Mouse (Mus musculus): ENCODE results near the gene Vstm5. TPM values are rescaled to one million over a fixed set of nuclear protein-coding genes. Genes with fewer than 3 reads are reported as not detected.
"Not testable (repeated sequence)": the region's sequence is repeated elsewhere in the genome, so short reads cannot be mapped to it uniquely, and the experiment has no call there.

Vstm5 gene
- polyA plus RNA-seq (2015; fragmentation: Nextera tagmentation; extraction: Ambion mirVana) = 37.6 and 41.1 TPM in 2 replicates

DNA sequence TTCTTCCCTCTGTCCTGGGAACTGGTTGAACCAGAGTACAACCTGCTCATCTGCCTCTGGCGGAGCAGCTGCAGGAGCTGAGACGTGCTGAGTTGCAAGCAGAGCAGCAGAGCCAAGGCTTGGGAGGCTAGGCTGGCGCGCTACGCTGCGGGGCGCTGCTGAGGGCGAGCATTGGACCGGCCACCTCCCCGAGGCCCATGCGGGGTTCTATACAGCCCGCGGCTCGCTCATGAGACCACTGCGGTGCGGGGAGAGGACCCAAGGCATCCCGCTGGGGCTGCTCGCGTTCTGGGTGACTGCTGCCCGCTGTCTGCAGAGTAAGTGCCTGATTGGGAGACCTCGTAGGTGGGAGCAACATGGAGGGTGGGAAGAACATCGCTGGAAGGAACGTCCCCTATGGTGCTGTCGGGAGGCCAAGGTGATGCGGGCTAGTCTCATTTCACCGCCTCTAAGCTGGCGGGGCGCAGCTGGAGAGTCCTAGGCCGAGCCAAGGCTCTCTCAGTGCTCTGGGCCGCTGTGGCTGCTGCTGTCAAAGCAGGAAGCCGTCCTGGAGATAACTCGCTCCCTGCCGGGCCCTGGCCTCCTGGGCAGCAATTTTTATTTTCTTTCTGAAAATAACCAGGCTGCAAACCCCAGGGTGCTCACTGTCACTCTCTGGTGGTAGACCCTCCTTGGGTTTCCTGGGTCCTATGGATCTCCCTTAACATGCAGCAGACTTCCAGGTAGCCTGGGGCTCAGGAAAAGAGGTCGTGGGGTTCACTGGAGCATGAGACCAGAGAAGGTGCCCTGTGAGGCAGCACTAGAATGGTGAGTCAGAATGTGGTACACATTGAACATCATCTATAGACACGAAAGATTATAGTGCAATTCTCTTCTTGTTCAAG is at the start of gene Vstm5:
Vstm5 (plus strand) TSS at position 4 of the 884 bp plus-strand sequence.
- H3K4me2 ChIP-seq = peak within 1 kb of the TSS; percentile 83
- peak within 1 kb of the TSS; percentile 58 for H3K4me3 ChIP-seq (replicated peaks)
- ATAC-seq (ENCODE audit: low FRiP score) = peak; percentile 94
- peak within 1 kb of the TSS; percentile 80 for H3K27ac ChIP-seq (replicated peaks)
- H3K27me3 ChIP-seq (replicated peaks) = no peaks in the 10 kb centered on the region
- WGBS = 4% methylated on average over 35 of the region's 35 CpGs
- peaks cover 22% of the 10 kb centered on the region for H3K4me1 ChIP-seq
- peak within 1 kb of the TSS; percentile 74 for H3K9ac ChIP-seq (replicated peaks)
- H3K36me3 ChIP-seq = no peaks in the 10 kb centered on the region
- H3K9me3 ChIP-seq (replicated peaks) = no peaks in the 10 kb centered on the region

DNA sequence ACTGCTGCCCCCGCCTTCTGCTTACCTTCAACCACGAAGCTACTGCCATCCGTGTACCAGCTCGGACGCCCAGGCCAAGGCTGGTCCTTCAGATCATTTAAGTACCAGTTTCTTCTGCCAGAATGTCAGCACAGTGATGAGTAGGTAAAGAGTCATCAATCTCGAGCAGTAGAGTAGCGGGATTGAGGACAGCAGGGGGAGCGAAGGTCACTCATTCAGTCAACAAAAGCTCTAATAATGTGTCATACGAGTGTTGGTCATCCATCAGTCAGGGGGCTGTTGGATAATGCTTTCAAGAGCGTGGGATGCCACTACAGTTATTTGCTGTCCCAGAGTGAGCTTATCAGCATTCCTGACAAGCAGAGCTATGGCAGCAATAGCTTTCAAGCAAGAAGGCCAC is 44.0 kb upstream of the Vstm5 start:
- not testable (repeated sequence) for H3K27ac ChIP-seq (replicated peaks)

DNA sequence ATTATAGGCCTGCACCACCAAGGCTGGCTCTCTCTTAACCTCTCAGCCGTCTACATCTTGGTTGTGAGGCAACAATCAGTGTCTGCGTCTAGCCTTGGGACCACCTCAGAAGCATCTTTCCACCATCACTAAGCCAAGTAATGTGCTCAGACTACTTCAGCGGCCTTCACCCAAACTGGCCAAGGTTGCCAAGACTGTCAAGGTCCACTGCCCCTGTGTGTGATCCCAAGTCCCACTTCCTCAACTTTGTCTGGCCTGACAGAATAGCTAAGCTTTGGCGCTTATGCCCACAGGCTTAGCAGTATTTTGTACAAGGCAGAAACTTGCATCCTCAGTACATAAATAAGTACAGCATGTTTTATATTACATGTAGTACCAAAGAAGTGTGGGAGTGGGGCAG is 32.2 kb upstream of the Vstm5 start:
- H3K4me2 ChIP-seq = no peak overlapping the region
- no peaks in the 10 kb centered on the region for H3K27me3 ChIP-seq (replicated peaks)
- no peak for ATAC-seq (ENCODE audit: low FRiP score)
- H3K9me3 ChIP-seq (replicated peaks) = no peaks in the 10 kb centered on the region
- 93% methylated on average over 4 of the region's 4 CpGs for WGBS
- H3K4me1 ChIP-seq = no peaks in the 10 kb centered on the region
- H3K36me3 ChIP-seq = no peaks in the 10 kb centered on the region
- no peak overlapping the region for H3K9ac ChIP-seq (replicated peaks)
- no peak overlapping the region for H3K27ac ChIP-seq (replicated peaks)
- H3K4me3 ChIP-seq (replicated peaks) = no peak overlapping the region

More for the DNA sequence above, 44.0 kb upstream of the Vstm5 start:
- not testable (repeated sequence) for H3K4me3 ChIP-seq (replicated peaks); H3K9ac ChIP-seq (replicated peaks); ATAC-seq (ENCODE audit: low FRiP score); H3K9me3 ChIP-seq (replicated peaks); H3K36me3 ChIP-seq; H3K27me3 ChIP-seq (replicated peaks); H3K4me1 ChIP-seq; H3K4me2 ChIP-seq
- 88% methylated on average over 10 of the region's 10 CpGs for WGBS

DNA sequence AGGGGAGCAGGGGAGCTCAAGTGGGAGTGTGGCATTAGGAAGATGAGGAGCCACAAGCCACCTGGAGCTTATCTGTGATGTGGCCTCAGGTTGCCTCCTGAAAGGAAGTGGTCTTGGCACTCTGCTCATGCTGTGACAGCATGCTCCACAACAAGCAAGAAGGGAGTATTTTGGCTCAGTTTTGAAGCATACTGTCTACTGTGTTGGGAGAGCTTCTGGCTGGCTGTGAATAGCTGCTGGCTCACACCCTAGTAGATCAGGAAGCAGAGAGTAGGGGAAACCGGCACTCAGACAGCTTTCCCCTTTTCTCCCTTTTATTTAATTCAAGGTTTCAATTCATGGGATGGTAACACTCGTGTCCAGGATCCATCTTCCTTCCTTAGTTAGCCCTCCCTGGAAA is 29.5 kb upstream of the Vstm5 start:
- Histone ChIP-seq H3K9me3 (replicated peaks) (no peaks in the 10 kb centered on the region), H3K9ac (replicated peaks) (no peak overlapping the region), H3K27ac (replicated peaks) (no peak overlapping the region), H3K36me3 (no peaks in the 10 kb centered on the region), H3K4me3 (replicated peaks) (no peak overlapping the region), H3K4me1 (no peaks in the 10 kb centered on the region), H3K27me3 (replicated peaks) (no peaks in the 10 kb centered on the region), H3K4me2 (no peak overlapping the region)
- 75% methylated on average over 2 of the region's 2 CpGs for WGBS
- no peak for ATAC-seq (ENCODE audit: low FRiP score)

DNA sequence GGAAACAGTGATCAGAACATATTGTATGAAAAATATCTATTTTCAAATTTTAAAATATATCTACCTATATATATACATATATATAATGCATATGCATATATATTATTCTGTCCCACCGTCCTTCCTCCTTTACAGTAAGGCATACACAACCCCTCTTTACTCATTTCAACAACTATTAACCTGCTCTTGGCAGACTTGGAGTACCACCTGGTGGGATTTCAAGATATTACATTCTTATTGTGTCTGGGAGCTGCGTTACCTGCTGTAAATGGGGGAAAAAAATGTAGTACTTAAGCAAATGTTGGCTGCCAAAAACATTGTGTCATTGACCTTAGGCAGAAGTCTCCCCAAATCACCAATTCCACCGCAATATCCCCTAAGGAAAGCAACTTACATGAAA is 27.0 kb upstream of the Vstm5 start:
- WGBS = 83% methylated on average over 3 of the region's 3 CpGs
- H3K9ac ChIP-seq (replicated peaks) = no peak overlapping the region

DNA sequence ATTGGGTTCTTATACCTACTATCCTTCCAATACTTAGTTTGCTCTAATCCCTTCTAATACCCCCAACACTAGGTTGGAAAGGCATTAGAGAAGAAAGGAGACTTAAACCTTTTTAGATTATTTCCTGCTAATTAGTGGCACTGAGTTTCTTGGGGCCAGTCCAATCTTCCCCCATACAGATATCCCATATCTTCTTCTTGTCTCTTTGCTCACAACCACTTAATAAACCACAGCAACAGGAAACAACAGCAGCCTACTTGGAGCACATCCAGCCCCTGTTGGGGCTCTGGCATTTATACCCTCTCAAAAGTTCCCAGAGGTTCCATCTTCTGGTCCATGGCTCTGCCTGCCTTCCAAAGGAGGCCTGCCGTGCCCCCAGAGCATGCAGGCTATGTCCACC is 25.1 kb upstream of the Vstm5 start:
- Histone ChIP-seq H3K27me3 (replicated peaks) (no peaks in the 10 kb centered on the region), H3K27ac (replicated peaks) (no peak overlapping the region), H3K36me3 (no peaks in the 10 kb centered on the region), H3K4me3 (replicated peaks) (no peak overlapping the region), H3K4me2 (no peak overlapping the region), H3K9ac (replicated peaks) (no peak overlapping the region), H3K4me1 (no peaks in the 10 kb centered on the region), H3K9me3 (replicated peaks) (no peaks in the 10 kb centered on the region)
- no peak for ATAC-seq (ENCODE audit: low FRiP score)
- WGBS = 71% methylated on average over 1 of the region's 1 CpGs

More for the DNA sequence above, 27.0 kb upstream of the Vstm5 start:
- ATAC-seq (ENCODE audit: low FRiP score) = no peak
- no peaks in the 10 kb centered on the region for H3K4me1 ChIP-seq
- no peaks in the 10 kb centered on the region for H3K9me3 ChIP-seq (replicated peaks)
- H3K4me2 ChIP-seq = no peak overlapping the region
- H3K4me3 ChIP-seq (replicated peaks) = no peak overlapping the region
- no peak overlapping the region for H3K27ac ChIP-seq (replicated peaks)
- no peaks in the 10 kb centered on the region for H3K27me3 ChIP-seq (replicated peaks)
- H3K36me3 ChIP-seq = no peaks in the 10 kb centered on the region

DNA sequence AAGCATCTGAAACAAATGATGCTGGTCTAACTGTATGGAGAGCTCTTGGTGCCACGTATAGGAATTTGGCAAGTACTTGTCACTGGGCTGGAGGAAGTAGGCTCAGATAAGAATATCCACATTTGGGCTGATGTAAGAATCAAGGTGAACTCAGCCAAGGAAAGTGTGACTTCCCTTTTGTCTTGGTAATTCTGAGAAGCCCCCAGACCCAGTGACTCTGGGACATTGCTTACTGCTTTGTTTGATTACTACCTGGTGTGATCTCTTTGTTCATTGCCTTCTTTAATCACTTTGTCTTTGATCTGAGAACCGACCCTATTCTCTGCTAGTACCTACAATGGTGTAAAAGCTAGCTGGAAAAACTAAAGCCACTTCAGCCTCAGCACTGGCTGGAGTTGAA is 13.9 kb upstream of the Vstm5 start:
- 32% methylated on average over 2 of the region's 2 CpGs for WGBS
- Histone ChIP-seq H3K9me3 (replicated peaks) (no peaks in the 10 kb centered on the region), H3K4me3 (replicated peaks) (no peak overlapping the region), H3K36me3 (no peaks in the 10 kb centered on the region), H3K4me2 (no peak overlapping the region), H3K27me3 (replicated peaks) (no peaks in the 10 kb centered on the region), H3K4me1 (no peaks in the 10 kb centered on the region), H3K9ac (replicated peaks) (no peak overlapping the region), H3K27ac (replicated peaks) (no peak overlapping the region)
- no peak for ATAC-seq (ENCODE audit: low FRiP score)

DNA sequence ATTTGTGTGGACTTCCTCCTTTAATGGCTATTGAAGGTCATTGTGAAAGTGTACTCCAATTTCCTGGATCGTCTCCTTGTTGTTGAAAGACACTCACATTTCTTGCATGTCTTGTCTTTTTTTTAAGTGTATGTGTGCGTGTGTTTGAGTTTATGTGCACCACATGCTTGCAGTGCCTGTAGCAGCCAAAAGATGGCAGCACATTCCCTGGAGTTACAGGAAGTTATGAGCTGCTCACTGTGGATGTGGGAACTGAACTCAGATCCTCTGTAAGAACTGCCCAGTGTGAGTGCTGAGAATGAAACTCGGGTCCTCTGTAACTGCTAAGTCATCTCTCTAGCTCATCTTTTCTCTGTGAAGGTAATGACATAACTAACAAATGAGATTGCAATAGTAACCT is 6.4 kb upstream of the Vstm5 start:
- Histone ChIP-seq H3K27me3 (replicated peaks) (no peaks in the 10 kb centered on the region), H3K9ac (replicated peaks) (no peak overlapping the region), H3K36me3 (no peaks in the 10 kb centered on the region), H3K27ac (replicated peaks) (no peak overlapping the region), H3K4me3 (replicated peaks) (no peak overlapping the region), H3K4me2 (no peak overlapping the region), H3K4me1 (no peaks in the 10 kb centered on the region), H3K9me3 (replicated peaks) (no peaks in the 10 kb centered on the region)
- WGBS = 90% methylated on average over 3 of the region's 3 CpGs
- no peak for ATAC-seq (ENCODE audit: low FRiP score)

DNA sequence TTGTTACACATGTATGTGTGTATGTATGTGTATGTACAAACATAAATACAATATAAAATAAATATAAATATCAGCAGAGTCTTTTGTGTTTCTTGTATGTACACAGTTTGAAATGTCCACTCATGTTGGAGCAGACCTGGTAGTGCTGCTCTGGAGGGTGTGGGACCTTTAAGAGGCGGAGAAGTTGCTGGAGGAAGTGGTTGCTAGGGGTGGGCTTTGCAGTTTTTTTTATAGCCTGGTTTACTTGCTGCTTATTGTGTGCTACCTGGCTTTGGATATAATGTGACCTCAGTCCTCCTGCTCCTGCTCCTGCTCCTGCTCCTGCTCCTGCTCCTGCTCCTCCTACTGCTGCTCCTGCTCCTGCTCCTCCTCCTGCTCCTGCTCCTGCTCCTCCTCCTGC is 5.2 kb upstream of the Vstm5 start:
- Histone ChIP-seq H3K9ac (replicated peaks) (no peak overlapping the region), H3K4me3 (replicated peaks) (no peak overlapping the region), H3K4me1 (peaks cover 6% of the 10 kb centered on the region), H3K27ac (replicated peaks) (no peak overlapping the region), H3K9me3 (replicated peaks) (no peaks in the 10 kb centered on the region), H3K36me3 (no peaks in the 10 kb centered on the region), H3K4me2 (no peak overlapping the region), H3K27me3 (replicated peaks) (no peaks in the 10 kb centered on the region)
- 91% methylated on average over 1 of the region's 1 CpGs for WGBS
- no peak for ATAC-seq (ENCODE audit: low FRiP score)

DNA sequence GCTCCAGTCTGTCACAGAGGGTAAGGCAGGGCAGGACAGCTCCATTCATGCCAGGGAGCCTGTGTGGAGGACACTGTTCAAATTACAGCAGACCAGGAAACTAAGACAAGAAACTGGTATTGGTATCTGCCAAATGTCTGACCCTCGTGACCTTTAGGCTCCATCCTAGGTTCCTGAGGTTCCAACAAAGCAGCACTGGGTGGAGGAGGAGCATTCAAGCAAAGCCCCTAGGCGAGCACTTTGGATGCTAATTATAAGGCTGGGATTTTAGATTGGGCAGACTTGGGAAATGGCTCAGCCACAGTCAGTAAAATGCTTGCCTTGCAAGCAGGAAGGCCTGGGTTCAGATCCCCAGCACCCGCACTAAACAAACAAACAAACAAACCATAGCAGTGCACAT is 2.9 kb upstream of the Vstm5 start:
- Histone ChIP-seq H3K4me3 (replicated peaks) (no peak overlapping the region), H3K36me3 (no peaks in the 10 kb centered on the region)

DNA sequence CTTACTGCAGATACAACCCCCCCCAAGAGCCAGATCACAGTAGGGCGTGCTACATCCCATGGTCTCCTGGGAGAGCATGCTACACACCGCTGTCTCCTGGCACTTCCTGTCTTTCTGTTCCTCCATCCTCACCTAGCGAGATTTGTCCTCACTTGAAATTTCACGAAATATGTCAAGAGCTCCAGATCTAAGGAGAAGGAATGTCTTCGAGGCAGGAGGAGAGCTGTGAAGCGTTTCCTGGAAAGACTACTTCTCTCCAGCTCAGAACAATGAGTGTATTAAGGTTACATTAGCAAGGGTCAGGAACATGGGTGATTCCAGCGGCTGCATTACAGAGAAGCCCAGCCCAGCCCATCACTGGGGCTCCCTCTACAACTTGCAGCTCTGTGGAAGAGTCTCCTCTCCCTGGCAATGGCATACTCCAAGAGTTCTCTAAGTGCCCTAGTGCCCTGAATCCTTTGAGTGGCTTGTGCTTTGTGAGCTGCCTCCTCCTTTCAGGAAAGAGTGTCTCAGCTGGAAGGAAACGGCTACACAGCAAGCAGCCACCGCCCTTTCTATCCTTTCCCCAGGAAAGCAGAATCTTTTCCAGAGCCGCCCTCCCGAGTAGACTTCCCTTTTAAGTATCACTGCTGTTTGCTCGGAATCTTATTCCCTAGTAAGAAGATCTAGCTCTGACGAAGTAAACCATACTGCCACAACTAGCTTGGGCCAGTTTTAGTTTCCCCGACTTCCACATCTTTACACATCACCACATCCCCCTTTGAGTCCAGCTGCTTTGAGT is 1.1 kb upstream of the Vstm5 start:
- Histone ChIP-seq H3K4me2 (peak overlapping the region; percentile 83; the same call in 1 of the 2 replicates), H3K36me3 (no peaks in the 10 kb centered on the region), H3K27ac (replicated peaks) (0 out of 2 replicates have a peak overlapping the region, but pooled peaks have one; percentile 80), H3K4me1 (peaks cover 22% of the 10 kb centered on the region), H3K27me3 (replicated peaks) (no peaks in the 10 kb centered on the region), H3K4me3 (replicated peaks) (no peak overlapping the region), H3K9ac (replicated peaks) (no peak overlapping the region), H3K9me3 (replicated peaks) (no peaks in the 10 kb centered on the region)
- ATAC-seq (ENCODE audit: low FRiP score) = no peak
- WGBS = 51% methylated on average over 14 of the region's 14 CpGs

More for the DNA sequence above, 2.9 kb upstream of the Vstm5 start:
- ATAC-seq (ENCODE audit: low FRiP score) = no peak
- H3K4me1 ChIP-seq = peaks cover 22% of the 10 kb centered on the region
- H3K27ac ChIP-seq (replicated peaks) = no peak overlapping the region
- H3K9me3 ChIP-seq (replicated peaks) = no peaks in the 10 kb centered on the region
- 79% methylated on average over 3 of the region's 3 CpGs for WGBS
- H3K9ac ChIP-seq (replicated peaks) = no peak overlapping the region
- H3K4me2 ChIP-seq = no peak overlapping the region
- no peaks in the 10 kb centered on the region for H3K27me3 ChIP-seq (replicated peaks)
